Mouse (Mus musculus): ENCODE measurements around the gene Med9.
A peak's percentile ranks its signal among the peaks of the same experiment; 100 is the strongest.
"Not testable (repeated sequence)": the region's sequence is repeated elsewhere in the genome, so short reads cannot be mapped to it uniquely, and the experiment has no call there.

The Med9 gene

GRCm38 (mm10) chr11:59944855-59945254 is 3.2 kb upstream of the Med9 start:
- not testable (repeated sequence) for DNase-seq (ENCODE audit: low spot score in 2 of 2)

DNA sequence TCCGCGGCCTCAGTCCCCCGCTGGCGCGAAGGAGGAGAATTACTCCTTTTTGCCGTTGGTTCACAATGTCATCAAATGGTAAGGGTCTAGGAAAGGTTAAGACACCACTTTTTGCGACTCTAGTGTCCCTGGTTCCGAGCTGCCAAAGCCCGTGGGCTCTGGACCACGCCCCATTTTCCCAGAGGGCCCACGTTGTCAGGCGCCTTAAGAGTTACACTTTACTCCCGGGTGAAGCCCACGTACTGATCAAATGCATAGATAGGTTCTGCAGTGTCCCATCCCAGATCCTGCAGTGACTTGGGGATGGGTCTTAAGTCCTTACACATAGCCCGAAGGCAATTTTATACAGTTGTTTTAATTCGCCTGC is 378 bp downstream of the Med9 start:
- no peak for DNase-seq (ENCODE audit: low spot score in 2 of 2)

DNA sequence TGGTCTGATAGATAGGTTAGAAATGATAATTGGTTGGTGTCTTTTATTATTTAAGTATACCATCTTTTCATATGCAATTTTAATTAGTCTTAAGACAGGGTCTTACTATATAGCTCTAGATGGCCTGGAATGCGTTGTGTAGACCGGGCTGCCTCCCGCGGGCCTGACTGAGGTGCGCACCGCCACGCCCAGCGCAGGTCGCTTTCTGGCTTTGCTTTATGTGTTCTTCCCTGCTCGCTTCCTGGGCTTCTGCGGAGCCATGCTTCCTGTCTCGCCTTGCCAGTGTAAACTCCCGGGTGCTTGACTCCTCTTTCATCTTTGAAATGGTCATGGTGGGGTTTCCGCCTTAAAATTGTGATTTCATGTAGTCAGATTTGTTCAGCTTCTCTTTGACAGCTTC is 4.9 kb downstream of the Med9 start:
- DNase-seq (ENCODE audit: low spot score in 2 of 2) = no peak

- DNase-seq (ENCODE audit: low spot score in 2 of 2) = no peak
Measured at GRCm38 (mm10) chr11:59956749-59957148, 8.7 kb downstream of the Med9 start.

DNA sequence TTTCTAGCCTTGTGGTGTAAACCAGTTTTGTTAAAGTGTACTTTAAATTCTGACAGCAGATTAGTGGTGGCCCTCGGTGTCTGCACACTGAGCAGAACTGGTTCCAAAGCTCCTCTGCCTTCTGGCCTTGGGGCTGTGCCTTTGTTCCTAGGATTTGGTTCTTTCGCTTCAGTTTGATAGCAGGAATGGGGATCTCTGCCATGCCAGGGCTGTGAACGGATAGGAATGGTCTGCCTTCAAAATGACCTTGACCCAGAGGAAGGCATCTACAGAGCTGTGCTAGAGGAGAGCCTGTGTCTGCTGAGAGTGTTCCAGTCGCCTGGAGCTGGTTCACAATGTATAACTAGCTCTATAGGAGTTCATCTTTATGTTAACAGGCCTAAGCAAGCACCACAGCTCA is 11.4 kb downstream of the Med9 start:
- DNase-seq (ENCODE audit: low spot score in 2 of 2) = no peak

- DNase-seq (ENCODE audit: low spot score in 2 of 2) = no peak
Measured at GRCm38 (mm10) chr11:59960476-59961337, 12.7 kb downstream of the Med9 start.

DNA sequence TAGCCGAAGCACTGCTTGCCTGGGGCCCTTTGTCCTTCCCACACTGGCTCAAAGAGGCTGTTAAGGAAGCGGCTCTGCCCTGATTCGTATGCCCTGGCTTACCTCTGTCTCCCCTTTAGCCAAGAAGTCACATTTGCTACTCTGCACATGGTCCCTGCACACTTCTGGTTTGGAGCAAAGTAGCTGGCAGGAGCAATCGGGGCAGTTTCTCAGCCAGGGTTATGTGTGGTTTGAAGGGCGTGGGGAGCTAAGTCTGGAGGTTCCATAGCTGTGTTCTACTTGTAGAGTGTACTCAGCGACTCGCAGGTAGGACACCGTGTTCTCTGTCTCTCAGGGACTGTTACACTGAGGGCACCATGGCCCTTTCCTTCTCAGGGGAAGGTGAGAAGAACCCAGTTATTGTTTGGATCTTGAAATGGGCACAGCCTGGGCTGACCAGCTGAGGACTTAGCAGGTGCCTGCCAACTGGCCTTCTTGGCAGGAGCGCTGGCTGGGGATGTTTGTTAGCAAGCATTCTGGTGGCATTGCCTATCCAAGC is 13.4 kb downstream of the Med9 start:
- no peak for DNase-seq (ENCODE audit: low spot score in 2 of 2)

- no peak for DNase-seq (ENCODE audit: low spot score in 2 of 2)
Measured at GRCm38 (mm10) chr11:59962590-59962989, 14.6 kb downstream of the Med9 start.

GRCm38 (mm10) chr11:59963364-59964162 is 15.6 kb downstream of the Med9 start:
- DNase-seq (ENCODE audit: low spot score in 2 of 2) = no peak

GRCm38 (mm10) chr11:59964163-59964758 is 16.3 kb downstream of the Med9 start:
- DNase-seq (ENCODE audit: low spot score in 2 of 2) = peak; percentile 13 to 21

DNA sequence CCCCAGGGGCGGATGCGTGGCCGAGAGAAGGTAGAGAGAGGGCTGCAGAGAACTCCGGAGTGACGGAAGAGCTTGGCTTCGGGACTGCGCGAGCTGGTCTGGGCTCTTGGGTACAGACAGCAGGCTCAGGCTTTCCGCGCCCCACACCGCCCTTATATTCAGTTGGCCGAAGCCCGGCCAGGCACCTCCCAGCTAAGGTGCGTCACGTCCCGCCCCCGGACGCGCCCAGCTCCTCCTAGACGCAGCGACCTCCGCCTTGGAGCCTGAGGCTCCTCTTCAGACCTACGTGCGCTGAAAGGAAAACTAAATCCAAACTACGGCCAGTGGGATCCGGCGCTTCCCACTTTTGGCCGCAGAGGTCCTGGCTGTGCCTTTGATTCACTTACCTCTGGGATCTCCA is 16.8 kb downstream of the Med9 start, which contains the start of gene Rasd1:
TSS of gene Rasd1 (minus strand) at position 127 of the 400 bp plus-strand sequence.
- DNase-seq (ENCODE audit: low spot score in 2 of 2) = peak; percentile 75 to 77

- DNase-seq (ENCODE audit: low spot score in 2 of 2) = peak; percentile 77 to 78
Measured at GRCm38 (mm10) chr11:59965227-59966101, 17.5 kb downstream of the Med9 start.

DNA sequence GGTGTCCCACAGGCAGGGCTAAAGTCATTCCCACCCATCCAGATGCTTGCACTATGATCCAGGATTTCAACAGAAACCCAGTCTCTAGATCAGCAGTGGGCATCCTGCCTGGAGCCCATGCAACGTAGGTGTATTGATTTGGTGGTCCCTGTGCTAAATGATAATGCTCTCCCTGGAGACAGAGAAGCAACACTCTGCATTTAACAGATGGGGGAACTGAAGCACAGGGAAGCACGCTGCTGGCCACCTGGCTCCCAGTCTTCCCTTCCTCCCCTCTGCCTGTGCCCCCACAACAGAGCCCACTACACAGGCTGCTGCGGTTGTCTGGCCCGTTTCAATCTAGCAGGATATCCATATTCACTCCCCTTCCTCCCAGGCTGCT is 18.1 kb downstream of the Med9 start:
- DNase-seq (ENCODE audit: low spot score in 2 of 2) = no peak

GRCm38 (mm10) chr11:59967765-59968164 is 19.8 kb downstream of the Med9 start:
- DNase-seq (ENCODE audit: low spot score in 2 of 2) = no peak

DNA sequence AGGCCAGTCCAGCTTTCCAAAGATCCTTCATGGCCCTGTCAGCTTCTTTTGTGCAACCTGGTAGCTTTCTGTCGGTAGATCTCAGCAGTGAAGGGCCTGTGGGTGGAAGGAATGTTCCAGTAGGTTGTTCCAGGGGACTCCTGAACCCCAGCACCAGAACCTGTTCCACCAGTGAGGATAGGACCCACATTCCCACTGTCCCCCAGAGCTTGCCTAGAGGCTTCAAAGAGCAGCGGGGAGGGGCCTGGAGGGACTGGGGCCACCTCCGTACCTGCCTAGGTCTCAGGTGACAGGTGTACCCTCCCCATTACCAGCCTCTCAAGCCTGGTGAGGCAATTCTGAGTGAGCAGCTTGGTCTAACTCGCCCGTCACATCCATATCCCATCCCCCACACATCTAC is 22.8 kb downstream of the Med9 start:
- no peak for DNase-seq (ENCODE audit: low spot score in 2 of 2)

DNA sequence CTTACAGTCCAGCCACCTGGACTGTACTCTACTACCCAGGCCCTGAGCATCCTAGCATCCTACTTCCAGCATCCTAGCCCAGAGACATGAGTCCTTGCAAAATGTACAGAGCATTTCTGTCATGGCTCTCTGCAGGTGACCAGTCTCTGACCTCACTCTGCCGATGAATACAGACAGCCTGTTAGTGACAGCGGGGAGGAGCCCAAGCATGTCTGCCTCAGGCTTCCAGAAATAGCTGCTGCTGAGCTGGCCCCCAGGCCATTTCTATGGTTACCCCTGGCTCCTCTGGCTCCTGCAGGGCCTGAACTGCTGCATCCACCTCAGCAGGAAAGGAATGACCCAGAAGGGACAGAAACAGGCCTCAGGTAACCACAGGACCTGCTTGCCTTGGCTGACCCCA is 23.7 kb downstream of the Med9 start:
- no peak for DNase-seq (ENCODE audit: low spot score in 2 of 2)

- no peak for DNase-seq (ENCODE audit: low spot score in 2 of 2)
Measured at GRCm38 (mm10) chr11:59973389-59973788, 25.4 kb downstream of the Med9 start.

GRCm38 (mm10) chr11:59975241-59975640 is 27.2 kb downstream of the Med9 start:
- DNase-seq (ENCODE audit: low spot score in 2 of 2) = no peak

DNA sequence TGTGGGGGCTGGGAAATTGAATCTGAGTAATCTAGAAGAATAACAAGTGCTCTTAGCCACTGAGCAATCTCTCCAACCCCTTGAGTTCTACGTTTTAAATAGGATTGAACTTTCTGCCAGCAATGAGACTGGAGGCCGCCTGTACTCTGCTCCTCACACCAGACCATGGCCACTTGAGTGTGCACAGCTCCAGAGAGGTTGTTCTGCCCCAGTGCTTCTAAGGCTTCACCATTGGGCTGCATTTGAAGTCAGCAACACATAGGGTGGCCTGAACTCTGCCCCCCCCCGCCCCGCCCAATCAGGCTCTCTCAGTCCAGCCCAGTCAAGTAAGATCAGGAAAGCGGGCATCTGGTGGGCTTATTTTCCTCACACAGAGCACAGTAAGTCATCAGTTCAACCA is 29.8 kb downstream of the Med9 start:
- DNase-seq (ENCODE audit: low spot score in 2 of 2) = no peak

- DNase-seq (ENCODE audit: low spot score in 2 of 2) = no peak
Measured at GRCm38 (mm10) chr11:59989406-59989805, 41.4 kb downstream of the Med9 start.

DNA sequence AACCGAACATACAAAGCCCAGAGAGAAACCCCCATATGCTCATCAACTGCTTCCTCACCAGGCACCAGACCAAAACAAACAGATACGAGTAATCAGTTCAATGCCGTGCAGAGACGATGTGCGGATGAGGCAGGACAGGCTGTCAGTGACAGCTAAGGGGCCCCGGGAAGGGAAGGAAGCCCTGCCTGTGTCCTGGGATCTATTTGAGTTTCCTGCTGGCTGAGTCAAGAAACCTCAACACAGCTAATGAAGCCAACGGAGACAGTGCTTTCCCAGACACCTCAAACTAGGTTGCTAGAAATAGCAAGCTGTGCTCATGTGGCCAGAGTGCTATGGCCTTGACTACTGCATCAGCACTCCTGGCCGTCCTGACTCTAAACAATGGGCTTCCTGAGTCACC is 43.4 kb downstream of the Med9 start:
- no peak for DNase-seq (ENCODE audit: low spot score in 2 of 2)
